Mouse (Mus musculus) urinary bladder, postnatal 14 days (tissue): ENCODE data around the gene Olfr667.
"Not testable (repeated sequence)": the region's sequence is repeated elsewhere in the genome, so short reads cannot be mapped to it uniquely, and the experiment has no call there.

Experiments
- DNase-seq: peaks from one replicate; pipeline ENCODE4 v3.0.0; 2021; ENCODE audit warnings: low spot score

The Olfr667 gene

DNA sequence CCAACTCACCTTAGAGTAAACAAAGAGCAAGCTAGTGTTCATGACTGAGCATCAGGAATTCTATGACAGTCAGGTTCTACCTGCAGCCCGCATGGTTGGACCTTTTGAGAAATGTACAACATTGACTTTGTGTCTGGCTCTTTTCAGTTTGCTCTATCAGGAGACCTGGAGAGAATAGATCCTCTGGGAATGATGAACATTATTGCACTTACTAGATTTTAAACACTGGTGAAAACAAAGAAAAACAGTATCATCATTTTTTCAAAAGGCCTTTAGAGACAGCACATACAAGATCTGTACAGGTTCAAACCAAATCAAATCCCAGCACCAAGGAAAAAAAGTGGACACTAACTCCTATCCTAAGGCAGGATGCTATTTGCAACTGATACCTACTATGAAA lies at the start of gene Olfr667:
Olfr667 (minus strand) TSS at position 101 of the 400 bp plus-strand sequence.
- DNase-seq: no peak

- no peak for DNase-seq
These were observed 41.2 kb upstream of the Olfr667 start, which contains the start of gene Olfr670 for GRCm38 (mm10) chr7:104962520-104962919. Olfr670 (minus strand) TSS chr7:104962620.

DNA sequence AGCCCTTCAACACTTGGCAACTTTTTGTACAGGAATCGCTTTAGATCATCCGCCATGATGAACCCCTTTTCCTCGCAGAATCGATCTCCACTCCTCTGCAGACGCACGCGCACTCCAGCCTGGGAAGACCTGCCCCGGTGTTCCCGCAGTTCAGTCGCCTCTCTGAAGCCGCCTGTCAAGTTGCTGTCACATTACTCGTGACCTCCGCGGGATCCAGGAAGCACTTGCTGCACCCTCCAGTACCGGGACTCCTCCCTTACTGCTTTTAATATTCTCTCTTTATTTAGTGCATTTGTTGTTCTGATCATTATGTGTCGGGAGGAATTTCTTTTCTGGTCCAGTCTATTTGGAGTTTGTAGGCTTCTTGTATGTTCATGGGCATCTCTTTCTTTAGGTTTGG lies 29.0 kb upstream of the Olfr667 start:
- DNase-seq: not testable (repeated sequence)

GRCm38 (mm10) chr7:104933940-104934339 lies 12.7 kb upstream of the Olfr667 start, which contains the start of gene Olfr669:
Olfr669 (plus strand) TSS chr7:104934240.
- DNase-seq: no peak

GRCm38 (mm10) chr7:104927957-104928356 lies 6.7 kb upstream of the Olfr667 start, which contains the start of gene Olfr668:
Olfr668 (minus strand) TSS chr7:104928057.
- DNase-seq: no peak

DNA sequence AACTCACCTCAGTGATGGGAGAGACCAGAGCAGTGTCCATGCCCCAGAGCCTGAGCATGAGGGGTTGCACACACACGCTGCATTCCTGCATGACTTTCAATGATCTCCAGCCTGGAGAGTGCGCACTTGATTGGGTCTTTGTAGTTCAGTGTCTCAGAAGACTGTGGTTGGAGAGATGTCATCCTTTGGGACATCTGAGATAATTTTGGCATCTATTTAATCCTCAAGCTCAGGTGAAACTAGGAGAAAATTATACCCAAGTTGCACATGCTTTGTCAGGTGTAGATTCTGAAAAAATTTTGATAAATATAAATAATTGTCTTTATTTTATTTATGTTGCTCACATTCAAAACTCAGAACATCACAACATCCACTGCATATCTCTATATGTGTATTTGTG lies 25.4 kb downstream of the Olfr667 start, which contains the start of gene Olfr666:
Olfr666 (minus strand) TSS at position 101 of the 400 bp plus-strand sequence.
- DNase-seq: no peak

DNA sequence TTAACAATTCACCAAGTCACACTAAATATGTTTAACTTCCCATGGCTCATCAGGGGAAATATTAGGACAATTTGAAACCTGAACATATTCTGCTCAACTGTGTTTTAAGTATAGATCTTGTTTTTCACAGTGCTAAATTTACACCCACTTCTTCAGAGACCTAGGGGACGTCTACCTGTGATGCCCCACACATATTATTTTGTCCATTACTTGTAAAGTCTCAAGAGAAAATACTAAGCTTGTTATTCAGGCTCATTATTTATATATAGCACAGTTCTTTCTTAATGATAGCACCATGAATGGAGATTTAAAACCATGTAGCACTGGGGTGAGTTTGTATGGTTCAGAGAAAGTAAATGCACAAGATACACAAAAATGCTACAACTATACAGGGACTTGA lies 43.6 kb downstream of the Olfr667 start, which contains the start of gene Olfr665:
Olfr665 (plus strand) TSS at position 301 of the 400 bp plus-strand sequence.
- DNase-seq: no peak
